Mouse (Mus musculus) midbrain, postnatal 0 days (tissue): ENCODE measurements around the gene Rnf19b. TPM values are rescaled to one million over a fixed set of nuclear protein-coding genes. Genes with fewer than 3 reads are reported as not detected.

Experiments
- ATAC-seq: fragments of 200-750 bp; cut with Nextera tagmentation; 2 replicates; pipeline ENCODE4 v1.8.0; 2017; ENCODE audit warnings: moderate number of reproducible peaks, mild to moderate bottlenecking, moderate TSS enrichment, moderate library complexity; ENCODE audit not compliant: low FRiP score
- DNase-seq: peaks from one replicate; pipeline ENCODE4 v3.0.0-alpha.2; 2015; ENCODE audit warnings: low spot score
- H3K27ac ChIP-seq: fragments of 300-500 bp; sonication (generic); 2 replicates; pipeline ENCODE4 v1.5.1; 2014; ENCODE audit warnings: low read depth, mild to moderate bottlenecking, low read length, mixed read lengths
- H3K27me3 ChIP-seq: fragments of 300-500 bp; sonication (generic); 2 replicates; pipeline ENCODE4 v1.6.1; 2014; ENCODE audit warnings: low read length, control low read depth, mixed read lengths; ENCODE audit not compliant: insufficient read depth
- H3K36me3 ChIP-seq: fragments of 300-500 bp; sonication (generic); 2 replicates; pipeline ENCODE4 v1.6.1; 2014; ENCODE audit warnings: low read length, control low read depth, mixed read lengths; ENCODE audit not compliant: insufficient read depth
- H3K4me1 ChIP-seq: fragments of 300-500 bp; sonication (generic); 2 replicates; pipeline ENCODE4 v1.6.1; 2014; ENCODE audit warnings: mild to moderate bottlenecking, control low read depth, antibody characterized with exemption, low read length, mixed read lengths; ENCODE audit not compliant: insufficient read depth
- H3K4me2 ChIP-seq: fragments of 300-500 bp; sonication (generic); 2 replicates; pipeline ENCODE4 v1.6.1; 2014; ENCODE audit warnings: low read depth, mild to moderate bottlenecking, low read length, mixed read lengths; ENCODE audit not compliant: poor library complexity, severe bottlenecking
- H3K4me3 ChIP-seq: fragments of 300-500 bp; sonication (generic); 2 replicates; pipeline ENCODE4 v1.5.1; 2014; ENCODE audit warnings: low read depth, mild to moderate bottlenecking, low read length, moderate library complexity
- H3K9ac ChIP-seq: fragments of 300-500 bp; sonication (generic); replicated peaks from 2 replicates; pipeline ENCODE4 v1.6.1; 2014; ENCODE audit warnings: mild to moderate bottlenecking, low read length, moderate library complexity, mixed read lengths; ENCODE audit not compliant: poor library complexity, severe bottlenecking
- H3K9me3 ChIP-seq: fragments of 300-500 bp; sonication (generic); 2 replicates; pipeline ENCODE4 v1.6.1; 2016; ENCODE audit warnings: low read length, control low read depth
- CTCF ChIP-seq: IDR thresholded peaks from 2 replicates; pipeline ENCODE4 v1.5.1; 2016; ENCODE audit warnings: antibody characterized with exemption, mild to moderate bottlenecking
- WGBS: fragments of 180-500 bp; shearing (Covaris S2); extraction: QIAGEN DNeasy Blood & Tissue Kit; methylation state at CpG from one replicate; pipeline ENCODE4 v1.1.7; 2014; 5-methylcytosine and 5-hydroxymethylcytosine counted together
- polyA plus RNA-seq: library from polyadenylated mRNA; unstranded; fragments of >200 nt; fragmentation: Nextera tagmentation; extraction: Ambion mirVana; gene quantifications from 2 replicates; pipeline ENCODE4 v1.2.1, GENCODE M21; 2015
- total RNA-seq: library from RNA; depleted of rRNA; stranded (reverse); fragments of >200 nt; gene quantifications from 2 replicates; pipeline ENCODE4 v1.2.3, GENCODE M21; 2014

Gene Rnf19b
- total and polyA plus RNA-seq, 2 experiments from 2014 or later = 40.2 to 160 TPM

DNA sequence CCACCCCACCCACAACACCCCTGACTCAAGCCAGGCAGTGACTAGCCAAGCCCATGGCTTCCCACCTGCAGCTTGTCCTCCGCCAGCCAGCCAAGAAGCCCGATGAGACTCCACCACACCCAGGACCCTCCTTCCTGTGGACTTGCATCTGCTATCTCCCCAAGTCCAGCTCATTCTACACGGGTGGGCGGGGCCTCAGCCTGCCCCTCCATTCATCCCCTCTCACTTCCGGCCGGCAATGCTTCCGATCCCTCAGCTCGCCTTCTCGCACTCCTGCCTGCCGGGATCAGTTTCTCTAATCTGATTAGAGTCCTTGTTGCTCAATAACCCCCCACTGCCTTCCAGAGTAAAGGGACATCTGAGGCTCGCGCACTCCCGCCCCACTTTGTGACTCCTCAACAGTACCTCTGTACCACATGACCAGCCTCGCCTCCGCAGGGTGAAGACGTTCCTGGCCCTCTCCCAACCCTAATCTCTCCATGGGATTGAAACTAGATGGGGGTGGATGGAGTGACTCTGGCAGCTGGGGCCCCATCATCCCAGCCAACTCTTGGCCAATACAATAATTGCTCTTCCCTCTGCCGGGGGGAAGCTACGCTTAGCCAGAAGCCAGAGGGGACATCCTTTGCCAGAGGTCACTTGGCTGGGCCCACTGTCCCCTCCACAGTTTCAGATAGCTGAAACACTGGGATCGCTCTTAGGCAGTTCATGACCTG is 67.8 kb downstream of the Rnf19b start:
- peak overlapping the region; percentile 36 for H3K4me2 ChIP-seq
- ATAC-seq (no peak), DNase-seq (peak; percentile 71)
- H3K27me3 ChIP-seq = no peaks in the 10 kb centered on the region
- 11% methylated on average over 19 of the region's 19 CpGs for whole genome bisulfite sequencing
- TF ChIP-seq CTCF = no peak
- H3K9ac ChIP-seq = no peak overlapping the region
- no peak overlapping the region for H3K27ac ChIP-seq
- H3K4me1 ChIP-seq = peaks cover 15% of the 10 kb centered on the region; the same call in 1 of the 2 replicates
- H3K36me3 ChIP-seq = no peaks in the 10 kb centered on the region
- H3K4me3 ChIP-seq = no peak overlapping the region
- H3K9me3 ChIP-seq = no peaks in the 10 kb centered on the region

DNA sequence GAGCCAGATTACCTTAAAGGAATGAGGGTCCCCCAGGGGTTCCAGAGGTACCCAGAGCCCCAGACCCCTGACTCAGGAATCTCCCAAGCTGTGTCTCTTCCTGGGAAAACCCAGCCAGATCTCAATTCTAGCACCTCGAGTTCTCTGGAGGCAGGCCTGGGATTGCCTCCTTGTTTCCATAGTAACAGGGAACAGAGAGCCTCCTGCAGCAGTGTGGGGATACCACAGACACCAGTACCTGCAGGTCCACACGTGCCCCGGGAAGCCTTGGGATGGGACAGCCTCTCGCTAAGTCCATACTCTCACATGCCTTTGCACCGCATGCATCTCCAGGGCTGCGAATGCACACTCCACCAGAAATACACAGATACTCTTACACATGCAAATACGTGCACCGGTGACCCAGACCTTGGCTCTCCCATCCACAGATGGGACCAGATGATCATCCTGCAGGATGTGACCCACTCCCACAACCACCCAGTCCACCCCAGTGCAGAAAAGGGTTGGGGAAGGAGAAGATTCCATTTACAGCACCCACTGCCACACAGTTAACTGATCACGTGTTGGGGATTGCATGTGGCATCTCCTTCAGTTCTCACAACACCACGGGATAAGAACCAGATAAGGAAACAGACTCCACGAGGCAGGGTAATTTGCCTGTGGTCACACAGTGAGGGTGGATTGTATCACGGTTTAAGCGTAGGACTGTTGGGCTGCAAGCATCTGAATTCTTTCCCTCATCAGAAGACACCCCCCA is 70.7 kb downstream of the Rnf19b start:
- TF ChIP-seq CTCF = no peak
- 50% methylated on average over 13 of the region's 13 CpGs for WGBS
- ATAC-seq = no peak
- H3K9me3 ChIP-seq = no peaks in the 10 kb centered on the region
- H3K36me3 ChIP-seq = no peaks in the 10 kb centered on the region
- no peak overlapping the region for H3K4me3 ChIP-seq
- no peak overlapping the region for H3K4me2 ChIP-seq
- DNase-seq = no peak
- no peak overlapping the region for H3K9ac ChIP-seq
- no peak overlapping the region for H3K27ac ChIP-seq
- H3K4me1 ChIP-seq = peaks cover 15% of the 10 kb centered on the region; the same call in 1 of the 2 replicates
- H3K27me3 ChIP-seq = no peaks in the 10 kb centered on the region

GRCm38 (mm10) chr4:129129387-129129786 is 71.3 kb downstream of the Rnf19b start:
- Histone ChIP-seq H3K4me3 (no peak overlapping the region), H3K27me3 (no peaks in the 10 kb centered on the region), H3K4me1 (peaks cover 15% of the 10 kb centered on the region; the same call in 1 of the 2 replicates), H3K9ac (no peak overlapping the region), H3K36me3 (no peaks in the 10 kb centered on the region), H3K9me3 (no peaks in the 10 kb centered on the region), H3K4me2 (no peak overlapping the region), H3K27ac (no peak overlapping the region)
- WGBS = 55% methylated on average over 8 of the region's 9 CpGs
- TF ChIP-seq CTCF = no peak
- DNase-seq (no peak), ATAC-seq (no peak)

GRCm38 (mm10) chr4:129130149-129130548 is 72.1 kb downstream of the Rnf19b start:
- no peak overlapping the region for H3K4me3 ChIP-seq
- H3K9me3 ChIP-seq = no peaks in the 10 kb centered on the region
- H3K4me1 ChIP-seq = peaks cover 15% of the 10 kb centered on the region; the same call in 1 of the 2 replicates
- 0 out of 2 replicates have a peak overlapping the region, but pooled peaks have one; percentile 32 for H3K27ac ChIP-seq
- WGBS = 2% methylated on average over 8 of the region's 8 CpGs
- DNase-seq = peak; percentile 73
- H3K9ac ChIP-seq = 0 out of 2 replicates have a peak overlapping the region, but pooled peaks have one; percentile 29
- no peaks in the 10 kb centered on the region for H3K36me3 ChIP-seq
- H3K4me2 ChIP-seq = peak overlapping the region; percentile 34
- TF ChIP-seq CTCF = peak; percentile 90
- no peaks in the 10 kb centered on the region for H3K27me3 ChIP-seq
- ATAC-seq = peak; percentile 57

DNA sequence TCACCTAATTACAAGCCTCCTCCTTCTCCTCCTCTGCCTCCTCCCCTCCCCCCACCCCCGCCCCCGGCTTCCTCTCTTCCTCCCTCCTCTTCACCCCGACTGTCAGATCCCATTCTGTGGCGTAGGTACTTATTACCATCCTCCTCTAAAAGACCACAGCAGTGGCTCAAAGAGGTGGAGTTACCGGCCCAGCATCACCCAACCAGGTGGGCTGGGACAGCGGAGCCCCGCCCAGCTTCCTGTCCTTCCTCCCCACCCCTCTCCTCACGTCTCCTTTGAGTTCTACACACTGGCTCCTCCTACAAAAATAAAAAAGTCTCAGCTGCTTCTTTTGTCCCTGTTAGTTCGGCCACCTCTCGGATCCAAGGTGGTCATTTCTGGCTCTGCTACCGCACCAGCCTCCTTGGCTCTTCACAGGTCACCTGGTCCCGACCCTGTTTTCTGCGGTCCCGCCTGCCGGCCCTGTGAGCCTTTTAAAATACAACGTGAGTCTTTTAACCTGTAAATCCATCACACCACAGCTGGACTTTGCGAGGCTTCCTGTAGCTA is 72.8 kb downstream of the Rnf19b start:
- ATAC-seq = no peak
- peak overlapping the region; percentile 34 for H3K4me2 ChIP-seq
- no peaks in the 10 kb centered on the region for H3K27me3 ChIP-seq
- no peaks in the 10 kb centered on the region for H3K36me3 ChIP-seq
- H3K4me3 ChIP-seq = 0 out of 2 replicates have a peak overlapping the region, but pooled peaks have one; percentile 6
- H3K9ac ChIP-seq = 0 out of 2 replicates have a peak overlapping the region, but pooled peaks have one; percentile 29
- H3K4me1 ChIP-seq = peaks cover 10% of the 10 kb centered on the region; the same call in 1 of the 2 replicates
- H3K27ac ChIP-seq = 0 out of 2 replicates have a peak overlapping the region, but pooled peaks have one; percentile 32
- no peaks in the 10 kb centered on the region for H3K9me3 ChIP-seq
- no peak for DNase-seq
- WGBS = 11% methylated on average over 17 of the region's 17 CpGs
- TF ChIP-seq CTCF = no peak
